Mouse (Mus musculus) forebrain, postnatal 0 days (tissue): ENCODE data around the gene Myo16. TPM values are rescaled to one million over a fixed set of nuclear protein-coding genes. Genes with fewer than 3 reads are reported as not detected.
A peak's percentile ranks its signal among the peaks of the same experiment; 100 is the strongest.

Experiments
- ATAC-seq: fragments of 200-750 bp; cut with Nextera tagmentation; 2 replicates; pipeline ENCODE4 v1.8.0; 2017; ENCODE audit warnings: mild to moderate bottlenecking, moderate library complexity
- DNase-seq: peaks from one replicate; pipeline ENCODE4 v3.0.0-alpha.2; 2015
- H3K27ac ChIP-seq: fragments of 300-500 bp; sonication (generic); 2 replicates; pipeline ENCODE4 v1.5.1; 2014; ENCODE audit warnings: low read depth, mild to moderate bottlenecking, antibody characterized with exemption, low read length, moderate library complexity, mixed read lengths
- H3K27me3 ChIP-seq: fragments of 300-500 bp; sonication (generic); 2 replicates; pipeline ENCODE4 v1.6.1; 2014; ENCODE audit warnings: mild to moderate bottlenecking, low read length, mixed read lengths; ENCODE audit not compliant: insufficient read depth
- H3K36me3 ChIP-seq: fragments of 300-500 bp; sonication (generic); 2 replicates; pipeline ENCODE4 v1.6.1; 2014; ENCODE audit warnings: mild to moderate bottlenecking, moderate library complexity; ENCODE audit not compliant: insufficient read depth
- H3K4me1 ChIP-seq: fragments of 300-500 bp; sonication (generic); 2 replicates; pipeline ENCODE4 v1.6.1; 2014; ENCODE audit warnings: antibody characterized with exemption; ENCODE audit not compliant: insufficient read depth
- H3K4me2 ChIP-seq: fragments of 300-500 bp; sonication (generic); 2 replicates; pipeline ENCODE4 v1.6.1; 2014; ENCODE audit warnings: low read depth, mild to moderate bottlenecking, moderate library complexity
- H3K4me3 ChIP-seq: fragments of 300-500 bp; sonication (generic); 2 replicates; pipeline ENCODE4 v1.5.1; 2014; ENCODE audit warnings: low read depth, low read length, mixed read lengths
- H3K9ac ChIP-seq: fragments of 300-500 bp; sonication (generic); 2 replicates; pipeline ENCODE4 v1.6.1; 2014; ENCODE audit warnings: mild to moderate bottlenecking
- H3K9me3 ChIP-seq: fragments of 300-500 bp; sonication (generic); 2 replicates; pipeline ENCODE4 v1.6.1; 2016; ENCODE audit warnings: low read length
- CTCF ChIP-seq: sonication (generic); IDR thresholded peaks from 2 replicates; pipeline ENCODE4 v1.5.1; 2016; ENCODE audit warnings: antibody characterized with exemption, control low read depth, low read depth
- WGBS: fragments of 180-500 bp; shearing (Covaris S2); extraction: QIAGEN DNeasy Blood & Tissue Kit; methylation state at CpG from one replicate; pipeline ENCODE4 v1.1.7; 2014; 5-methylcytosine and 5-hydroxymethylcytosine counted together
- polyA plus RNA-seq: library from polyadenylated mRNA; unstranded; fragments of >200 nt; fragmentation: Nextera tagmentation; extraction: Ambion mirVana; gene quantifications from 2 replicates; pipeline ENCODE4 v1.2.1, GENCODE M21; 2015
- total RNA-seq: library from RNA; depleted of rRNA; stranded (reverse); fragments of >200 nt; gene quantifications from 2 replicates; pipeline ENCODE4 v1.2.3, GENCODE M21; 2014

The Myo16 gene
- total and polyA plus RNA-seq, 2 experiments from 2014 or later, result 5.5 to 58.6 TPM

DNA sequence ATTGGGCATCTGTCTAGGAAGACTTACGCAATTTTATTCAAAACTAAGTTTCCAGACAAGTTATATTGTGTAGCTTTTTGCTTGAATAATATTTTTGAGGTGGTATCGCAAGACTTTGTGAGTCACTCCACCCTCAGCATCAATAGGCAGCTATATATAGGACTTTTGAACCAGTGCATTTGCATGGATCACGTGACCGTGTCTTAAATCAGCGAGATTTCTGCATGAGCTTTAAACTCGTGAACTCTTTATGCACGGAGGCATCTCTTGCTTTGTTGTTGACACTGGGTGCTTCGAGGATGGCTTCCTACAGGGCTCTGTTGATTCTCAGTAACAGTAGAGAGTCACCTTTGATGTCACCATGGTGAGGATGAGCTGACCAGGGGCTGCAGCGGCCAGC lies 262.2 kb downstream of the Myo16 start:
- no peak for TF ChIP-seq CTCF
- H3K4me3 ChIP-seq, result no peak overlapping the region
- no peaks in the 10 kb centered on the region; the same call in 1 of the 2 replicates for H3K36me3 ChIP-seq
- WGBS, result 79% methylated on average over 9 of the region's 9 CpGs
- no peaks in the 10 kb centered on the region for H3K27me3 ChIP-seq
- no peaks in the 10 kb centered on the region for H3K9me3 ChIP-seq
- no peak overlapping the region for H3K27ac ChIP-seq
- ATAC-seq, result no peak
- no peak overlapping the region for H3K4me2 ChIP-seq
- no peak for DNase-seq
- no peak overlapping the region for H3K9ac ChIP-seq
- H3K4me1 ChIP-seq, result peaks cover 5% of the 10 kb centered on the region; the same call in 1 of the 2 replicates

DNA sequence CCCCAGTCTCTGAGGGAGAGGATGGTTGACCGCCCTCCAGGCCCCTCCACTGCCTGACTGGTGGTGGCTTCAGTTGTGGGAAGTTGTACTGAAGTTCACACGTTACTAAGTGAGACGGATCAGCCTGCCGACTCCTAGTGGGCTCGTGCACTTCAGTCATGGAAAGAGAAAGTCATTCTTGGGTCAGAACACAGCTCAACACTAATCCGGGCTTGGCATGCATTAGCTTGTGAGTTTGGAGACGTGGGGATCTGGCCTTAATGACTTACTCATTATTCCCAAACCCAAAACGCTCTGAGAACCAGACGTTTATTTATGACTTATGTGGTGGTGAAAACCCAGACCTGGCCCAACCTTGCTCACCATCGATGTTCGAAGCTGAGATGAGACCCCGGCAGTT lies 263.1 kb downstream of the Myo16 start:
- no peak overlapping the region for H3K9ac ChIP-seq
- no peak for DNase-seq
- H3K4me1 ChIP-seq, result peaks cover 5% of the 10 kb centered on the region; the same call in 1 of the 2 replicates
- no peak overlapping the region for H3K4me3 ChIP-seq
- 76% methylated on average over 12 of the region's 12 CpGs for WGBS
- H3K27me3 ChIP-seq, result no peaks in the 10 kb centered on the region
- no peak for ATAC-seq
- no peaks in the 10 kb centered on the region for H3K9me3 ChIP-seq
- H3K4me2 ChIP-seq, result no peak overlapping the region
- no peak overlapping the region for H3K27ac ChIP-seq
- H3K36me3 ChIP-seq, result no peaks in the 10 kb centered on the region; the same call in 1 of the 2 replicates
- TF ChIP-seq CTCF, result no peak

DNA sequence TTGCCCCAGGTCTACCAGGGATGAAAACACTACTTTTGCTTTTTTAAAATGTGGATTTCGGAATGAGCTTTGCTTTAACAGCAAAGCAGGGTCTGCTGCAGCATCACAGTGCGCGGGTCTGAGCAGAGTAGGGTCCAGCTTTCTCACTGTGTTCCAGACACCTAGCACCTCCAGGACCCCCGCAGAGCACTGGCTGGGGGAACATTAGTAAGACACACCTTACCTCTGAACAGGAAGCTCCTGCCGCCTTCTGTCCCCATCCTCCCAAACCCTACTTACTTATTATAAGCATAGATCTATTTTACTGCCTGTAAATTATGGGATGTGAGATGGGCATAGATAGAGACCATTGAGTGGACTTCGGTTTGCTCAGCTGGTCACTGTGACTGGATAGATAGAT lies 263.6 kb downstream of the Myo16 start:
- Histone ChIP-seq H3K4me1 (peaks cover 5% of the 10 kb centered on the region; the same call in 1 of the 2 replicates), H3K27me3 (no peaks in the 10 kb centered on the region), H3K4me2 (no peak overlapping the region), H3K9me3 (no peaks in the 10 kb centered on the region), H3K36me3 (no peaks in the 10 kb centered on the region; the same call in 1 of the 2 replicates), H3K4me3 (no peak overlapping the region), H3K27ac (no peak overlapping the region), H3K9ac (no peak overlapping the region)
- TF ChIP-seq CTCF, result no peak
- 92% methylated on average over 6 of the region's 6 CpGs for WGBS
- no peak for ATAC-seq
- DNase-seq, result no peak

DNA sequence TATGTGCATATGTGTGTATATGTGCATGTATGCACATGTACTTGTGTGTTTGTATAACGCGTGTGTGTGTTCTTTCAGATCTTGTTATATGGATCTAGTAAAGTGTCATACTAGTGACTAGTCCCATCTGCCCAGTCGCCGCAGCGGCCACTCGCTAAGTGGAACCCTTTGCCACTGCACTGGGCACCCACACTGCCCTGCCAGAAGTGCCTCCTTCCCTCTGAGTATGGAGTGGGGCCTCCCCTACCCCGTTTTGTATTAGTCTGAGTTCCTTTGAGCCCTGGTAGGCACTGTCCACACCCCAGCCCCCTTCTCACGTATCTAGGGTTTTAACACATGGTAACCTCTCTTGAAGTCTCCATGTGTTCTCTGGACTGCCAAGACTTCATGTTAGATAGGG lies 264.3 kb downstream of the Myo16 start:
- DNase-seq (no peak), ATAC-seq (no peak)
- no peaks in the 10 kb centered on the region; the same call in 1 of the 2 replicates for H3K36me3 ChIP-seq
- TF ChIP-seq CTCF, result no peak
- 86% methylated on average over 8 of the region's 8 CpGs for WGBS
- no peak overlapping the region for H3K4me3 ChIP-seq
- H3K9ac ChIP-seq, result no peak overlapping the region
- H3K27ac ChIP-seq, result no peak overlapping the region
- H3K9me3 ChIP-seq, result no peaks in the 10 kb centered on the region
- no peaks in the 10 kb centered on the region for H3K27me3 ChIP-seq
- no peak overlapping the region for H3K4me2 ChIP-seq
- H3K4me1 ChIP-seq, result peaks cover 5% of the 10 kb centered on the region; the same call in 1 of the 2 replicates

DNA sequence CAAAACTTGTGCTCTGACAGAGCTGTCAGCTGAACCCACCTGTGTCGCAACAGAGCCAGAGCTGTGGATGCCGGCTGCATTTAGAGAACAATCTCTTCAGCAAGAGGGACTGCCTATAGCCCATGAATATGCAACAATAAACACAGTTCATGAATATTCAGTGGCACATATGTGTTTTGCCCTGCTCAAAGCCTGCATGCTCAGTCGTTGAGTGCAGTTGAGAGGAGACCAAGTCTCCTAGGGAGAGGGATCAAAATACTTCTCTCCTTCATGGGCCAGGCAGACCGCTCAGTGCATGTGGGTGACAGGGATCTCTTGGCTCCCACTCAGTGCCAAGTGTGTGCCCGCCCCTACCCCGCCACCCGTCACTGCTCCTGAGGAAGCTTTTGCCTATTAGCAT lies 265.3 kb downstream of the Myo16 start:
- no peaks in the 10 kb centered on the region for H3K27me3 ChIP-seq
- 19% methylated on average over 7 of the region's 7 CpGs for WGBS
- peak; percentile 78 for ATAC-seq
- H3K4me2 ChIP-seq, result no peak overlapping the region
- no peaks in the 10 kb centered on the region; the same call in 1 of the 2 replicates for H3K36me3 ChIP-seq
- H3K4me1 ChIP-seq, result peaks cover 5% of the 10 kb centered on the region; the same call in 1 of the 2 replicates
- no peaks in the 10 kb centered on the region for H3K9me3 ChIP-seq
- no peak for TF ChIP-seq CTCF
- no peak overlapping the region for H3K4me3 ChIP-seq
- peak; percentile 58 for DNase-seq
- peak overlapping the region; percentile 37 for H3K27ac ChIP-seq
- H3K9ac ChIP-seq, result no peak overlapping the region

DNA sequence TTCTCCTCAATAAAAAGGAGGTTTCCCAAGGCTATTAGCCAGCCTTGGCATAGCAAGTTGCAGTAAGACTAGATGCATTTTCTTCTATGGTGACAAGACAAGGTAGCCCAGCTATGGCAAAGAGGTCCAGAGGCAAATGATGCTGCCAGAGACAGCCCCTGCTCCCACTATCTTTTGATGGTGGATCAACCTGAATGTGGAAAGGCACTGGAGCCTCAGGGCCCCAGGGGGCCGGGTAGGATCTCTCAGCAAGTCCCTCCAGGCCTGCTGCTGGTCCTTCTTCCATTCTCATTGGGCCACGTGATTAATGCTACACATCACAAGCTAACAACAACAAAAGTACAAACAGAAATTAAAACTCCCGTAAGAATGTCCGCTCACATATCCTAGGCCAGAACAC lies 266.0 kb downstream of the Myo16 start:
- Histone ChIP-seq H3K27me3 (no peaks in the 10 kb centered on the region), H3K9ac (no peak overlapping the region), H3K9me3 (no peaks in the 10 kb centered on the region), H3K4me2 (no peak overlapping the region), H3K27ac (no peak overlapping the region), H3K4me1 (peaks cover 5% of the 10 kb centered on the region; the same call in 1 of the 2 replicates), H3K36me3 (no peaks in the 10 kb centered on the region), H3K4me3 (no peak overlapping the region)
- DNase-seq, result no peak
- ATAC-seq, result no peak
- WGBS, result 70% methylated on average over 4 of the region's 4 CpGs
- no peak for TF ChIP-seq CTCF

DNA sequence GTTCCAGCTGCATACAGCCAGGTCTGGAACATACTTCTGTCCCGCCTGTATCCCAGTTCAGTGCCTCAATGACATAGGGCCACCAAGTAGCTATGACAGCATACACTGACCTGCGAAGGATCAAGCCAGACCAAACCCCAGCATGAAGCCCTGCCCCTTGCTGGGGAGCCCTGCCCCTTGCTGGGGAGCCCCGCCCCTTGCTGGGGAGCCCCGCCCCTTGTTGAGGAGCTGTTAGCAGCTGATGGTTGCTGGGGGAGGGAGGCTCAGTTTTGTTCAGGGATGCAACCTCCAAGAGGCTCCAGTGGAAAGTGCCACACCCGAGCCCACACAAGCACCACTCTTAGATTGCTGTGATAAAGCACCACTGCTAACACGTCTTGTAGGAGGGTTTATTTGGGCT lies 266.8 kb downstream of the Myo16 start:
- DNase-seq, result no peak
- H3K27me3 ChIP-seq, result no peaks in the 10 kb centered on the region
- H3K4me3 ChIP-seq, result no peak overlapping the region

More for the DNA sequence above, 266.8 kb downstream of the Myo16 start:
- no peaks in the 10 kb centered on the region for H3K36me3 ChIP-seq
- no peaks in the 10 kb centered on the region for H3K9me3 ChIP-seq
- no peak overlapping the region for H3K27ac ChIP-seq
- 82% methylated on average over 6 of the region's 6 CpGs for WGBS
- H3K4me2 ChIP-seq, result no peak overlapping the region
- no peak overlapping the region for H3K9ac ChIP-seq
- no peak for TF ChIP-seq CTCF
- H3K4me1 ChIP-seq, result peaks cover 5% of the 10 kb centered on the region; the same call in 1 of the 2 replicates
- ATAC-seq, result no peak
